Mouse (Mus musculus) ovary, adult 10 weeks (tissue): ENCODE results near the gene Ppp1r13b. TPM values are rescaled to one million over a fixed set of nuclear protein-coding genes. Genes with fewer than 3 reads are reported as not detected.

Experiments used
- polyA plus RNA-seq: library from polyadenylated mRNA; stranded (reverse); fragments of 350-450 nt; fragmentation: Illumina TruSeq; extraction: RNeasy Lipid Tissue Mini Kit (QIAGEN cat#74804); gene quantifications from one replicate; pipeline ENCODE4 v1.2.3, GENCODE M21; 2014

The Ppp1r13b gene
- polyA plus RNA-seq: 6.9 TPM

GRCm38 (mm10) chr12:111907970-111908681, at the start of gene Ppp1r13b:
TSS of gene Ppp1r13b (minus strand) at chr12:111908110.

GRCm38 (mm10) chr12:111813766-111814617, 93.9 kb downstream of the Ppp1r13b start, which contains the start of the genes Xrcc3 and Zfyve21:
TSS of gene Xrcc3 (minus strand) at chr12:111813873.
TSS of gene Zfyve21 (plus strand) at chr12:111814170.

Other genes starting within 250 kb of the Ppp1r13b start
- gene Ckb, start 235.8 kb downstream of the Ppp1r13b start, polyA plus RNA-seq: 1.7 TPM
- not detected for gene Trmt61a, start 230.0 kb downstream of the Ppp1r13b start, polyA plus RNA-seq
- 32.5 TPM for gene Bag5, start 194.9 kb downstream of the Ppp1r13b start, polyA plus RNA-seq
- gene Apopt1, start 194.8 kb downstream of the Ppp1r13b start, polyA plus RNA-seq: 31.3 TPM
- 2.7 TPM for gene Klc1, start 149.3 kb downstream of the Ppp1r13b start, polyA plus RNA-seq
- gene Xrcc3, start 94.2 kb downstream of the Ppp1r13b start, polyA plus RNA-seq: 0.26 TPM
- gene Zfyve21, start 93.9 kb downstream of the Ppp1r13b start, polyA plus RNA-seq: 15.9 TPM
- 478 TPM for gene Atp5mpl, start 58.9 kb upstream of the Ppp1r13b start, polyA plus RNA-seq
- gene Tdrd9, start 63.4 kb upstream of the Ppp1r13b start, polyA plus RNA-seq: 0.54 TPM
- gene Rd3l, start 73.2 kb upstream of the Ppp1r13b start, polyA plus RNA-seq: not detected
- not detected for gene Aspg, start 198.6 kb upstream of the Ppp1r13b start, polyA plus RNA-seq
- 1.1 TPM for gene Kif26a, start 238.1 kb upstream of the Ppp1r13b start, polyA plus RNA-seq